Mouse (Mus musculus) midbrain, embryonic 15.5 days (tissue): ENCODE measurements around the gene Trdmt1. TPM values are rescaled to one million over a fixed set of nuclear protein-coding genes. Genes with fewer than 3 reads are reported as not detected.

ENCODE experiments used
- ATAC-seq: fragments of 200-750 bp; cut with Nextera tagmentation; replicated peaks from 2 replicates; pipeline ENCODE4 v1.8.0; 2017; ENCODE audit warnings: moderate TSS enrichment
- H3K27ac ChIP-seq: fragments of 300-500 bp; sonication (generic); 2 replicates; pipeline ENCODE4 v1.5.1; 2015; ENCODE audit warnings: mild to moderate bottlenecking, inconsistent platforms
- H3K27me3 ChIP-seq: fragments of 300-500 bp; sonication (generic); replicated peaks from 2 replicates; pipeline ENCODE4 v1.6.1; 2015; ENCODE audit warnings: inconsistent platforms
- H3K36me3 ChIP-seq: fragments of 300-500 bp; sonication (generic); replicated peaks from 2 replicates; pipeline ENCODE4 v1.6.1; 2015; ENCODE audit warnings: inconsistent platforms
- H3K4me1 ChIP-seq: fragments of 300-500 bp; sonication (generic); 2 replicates; pipeline ENCODE4 v1.6.1; 2015; ENCODE audit warnings: inconsistent platforms
- H3K4me2 ChIP-seq: fragments of 300-500 bp; sonication (generic); 2 replicates; pipeline ENCODE4 v1.6.1; 2015; ENCODE audit warnings: inconsistent platforms, mild to moderate bottlenecking, moderate library complexity
- H3K4me3 ChIP-seq: fragments of 300-500 bp; sonication (generic); 2 replicates; pipeline ENCODE4 v1.5.1; 2015; ENCODE audit warnings: mild to moderate bottlenecking, inconsistent platforms
- H3K9ac ChIP-seq: fragments of 300-500 bp; sonication (generic); 2 replicates; pipeline ENCODE4 v1.6.1; 2015; ENCODE audit warnings: mild to moderate bottlenecking, inconsistent platforms
- H3K9me3 ChIP-seq: fragments of 300-500 bp; sonication (generic); 2 replicates; pipeline ENCODE4 v1.6.1; 2016; ENCODE audit warnings: inconsistent platforms
- WGBS: fragments of 180-500 bp; shearing (Covaris S2); methylation state at CpG from one replicate; pipeline ENCODE4 v1.1.7; 2015; ENCODE audit warnings: mixed read lengths; 5-methylcytosine and 5-hydroxymethylcytosine counted together
- polyA plus RNA-seq: library from polyadenylated mRNA; unstranded; fragments of >200 nt; fragmentation: Nextera tagmentation; extraction: Ambion mirVana; gene quantifications from 2 replicates; pipeline ENCODE4 v1.2.1, GENCODE M21; 2015

The Trdmt1 gene
- polyA plus RNA-seq, 1 experiment from 2014 or later: 6.3 TPM

DNA sequence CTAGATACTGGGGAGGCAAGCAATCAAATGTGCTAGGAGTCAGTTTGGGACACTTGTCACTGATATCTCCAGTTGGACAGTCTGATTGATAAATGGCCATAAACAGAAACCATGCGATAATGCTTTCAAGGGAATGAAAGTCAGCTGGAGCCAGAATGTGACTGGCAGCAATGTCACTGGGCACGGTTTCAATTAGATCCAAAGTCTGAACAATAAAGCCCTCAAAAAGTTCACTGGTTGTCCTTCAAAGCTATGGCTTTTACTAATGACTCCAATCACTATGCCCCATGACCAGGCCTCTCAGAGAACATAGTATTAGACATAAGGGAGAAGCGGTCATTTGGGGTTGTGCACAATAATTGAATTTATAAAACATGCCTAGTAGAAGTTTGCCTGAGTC is 59.9 kb downstream of the Trdmt1 start:
- H3K27me3 ChIP-seq: no peaks in the 10 kb centered on the region
- ATAC-seq: no peak
- H3K9ac ChIP-seq: no peak overlapping the region
- H3K4me3 ChIP-seq: no peak overlapping the region
- no peak overlapping the region for H3K27ac ChIP-seq
- H3K36me3 ChIP-seq: no peaks in the 10 kb centered on the region
- no peak overlapping the region for H3K4me2 ChIP-seq
- no peaks in the 10 kb centered on the region for H3K4me1 ChIP-seq
- no peaks in the 10 kb centered on the region for H3K9me3 ChIP-seq
- 91% methylated on average over 3 of the region's 3 CpGs for WGBS

DNA sequence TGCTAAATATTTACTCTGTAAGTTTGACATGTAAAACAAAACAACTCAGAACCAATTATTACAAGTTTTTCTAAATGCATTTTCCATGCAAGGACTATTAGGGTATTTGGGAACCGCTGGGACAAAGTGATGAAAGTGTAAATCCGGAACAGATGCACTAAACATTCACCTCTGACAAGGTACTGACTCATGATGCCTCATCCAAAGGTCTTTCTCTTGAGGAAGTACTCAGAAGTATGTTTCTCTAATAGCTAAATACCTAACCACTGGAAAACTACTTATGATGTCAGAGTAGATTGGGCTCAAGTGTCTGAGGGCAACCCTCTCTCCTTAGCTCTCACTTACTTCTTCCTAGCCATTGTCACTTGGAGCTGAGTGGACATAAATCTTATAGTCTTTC is 63.7 kb downstream of the Trdmt1 start:
- no peak overlapping the region for H3K9ac ChIP-seq

DNA sequence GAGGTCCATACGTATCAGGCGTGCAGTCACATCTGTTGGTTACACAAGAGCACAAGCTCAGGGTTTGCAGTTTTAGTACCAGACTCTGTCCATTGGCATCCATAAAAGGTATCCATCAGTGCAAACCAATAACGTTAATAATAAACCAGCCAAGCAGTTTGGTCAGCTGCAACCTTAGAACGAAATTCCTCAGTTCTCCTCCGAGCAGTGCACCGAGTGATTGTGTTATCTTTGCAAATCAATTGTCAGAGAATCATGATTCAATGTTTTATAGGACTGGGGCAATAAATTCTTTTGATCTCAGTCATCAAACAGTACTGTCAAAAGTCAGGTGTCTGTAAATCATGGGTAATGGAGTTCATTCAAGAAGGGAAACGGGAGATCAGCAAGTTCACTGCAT is 65.3 kb downstream of the Trdmt1 start:
- Histone ChIP-seq H3K9ac (no peak overlapping the region), H3K4me3 (no peak overlapping the region), H3K9me3 (no peaks in the 10 kb centered on the region), H3K27ac (no peak overlapping the region), H3K4me1 (no peaks in the 10 kb centered on the region), H3K36me3 (no peaks in the 10 kb centered on the region), H3K4me2 (no peak overlapping the region), H3K27me3 (no peaks in the 10 kb centered on the region)
- 92% methylated on average over 7 of the region's 7 CpGs for WGBS
- no peak for ATAC-seq

More for the DNA sequence above, 63.7 kb downstream of the Trdmt1 start:
- no peak overlapping the region for H3K27ac ChIP-seq
- H3K36me3 ChIP-seq: no peaks in the 10 kb centered on the region
- H3K4me3 ChIP-seq: no peak overlapping the region
- no peak for ATAC-seq
- H3K27me3 ChIP-seq: no peaks in the 10 kb centered on the region
- 90% methylated on average over 2 of the region's 2 CpGs for WGBS
- H3K9me3 ChIP-seq: no peaks in the 10 kb centered on the region
- no peak overlapping the region for H3K4me2 ChIP-seq
- H3K4me1 ChIP-seq: no peaks in the 10 kb centered on the region

DNA sequence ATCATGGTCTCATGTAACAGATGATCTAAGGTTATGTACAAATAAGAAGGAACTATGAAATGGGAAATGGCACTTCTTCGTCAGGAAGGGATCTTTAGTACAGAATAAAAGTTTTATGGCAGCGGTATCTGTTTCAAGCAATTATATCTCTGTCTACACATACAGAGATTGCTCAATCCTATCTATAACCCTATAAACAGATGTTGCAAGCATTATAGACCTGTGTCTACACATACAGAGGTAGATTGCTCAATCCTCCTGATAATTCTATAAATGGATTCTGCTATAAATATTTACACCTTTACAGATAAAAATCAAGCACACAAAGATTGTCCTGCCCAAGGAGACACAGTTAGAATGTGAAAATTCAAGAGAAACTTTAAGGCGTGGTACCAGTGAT is 74.4 kb downstream of the Trdmt1 start:
- no peak for ATAC-seq
- H3K36me3 ChIP-seq: no peaks in the 10 kb centered on the region
- H3K4me3 ChIP-seq: no peak overlapping the region
- H3K9ac ChIP-seq: no peak overlapping the region
- 94% methylated on average over 3 of the region's 3 CpGs for WGBS
- no peaks in the 10 kb centered on the region for H3K27me3 ChIP-seq
- no peaks in the 10 kb centered on the region for H3K4me1 ChIP-seq
- H3K9me3 ChIP-seq: no peaks in the 10 kb centered on the region
- H3K27ac ChIP-seq: no peak overlapping the region
- no peak overlapping the region for H3K4me2 ChIP-seq

DNA sequence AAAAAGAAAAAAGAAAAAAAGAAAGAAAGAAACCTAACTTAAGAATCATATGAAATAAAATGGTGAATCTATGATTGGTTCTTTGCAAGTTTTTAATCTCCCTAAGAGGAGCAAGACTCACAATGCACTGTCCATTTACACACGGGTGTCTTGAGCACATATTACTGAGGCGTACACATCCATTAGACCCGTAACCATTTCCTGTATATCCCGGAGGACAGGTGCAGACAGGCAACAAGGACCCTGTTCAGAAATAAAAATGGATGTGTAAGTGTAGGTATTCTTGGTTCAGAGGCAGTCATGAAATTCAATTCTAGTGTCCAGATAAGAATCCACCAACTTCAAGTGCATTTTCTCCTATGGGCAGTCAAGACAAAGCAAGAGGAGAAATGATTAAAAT is 74.8 kb downstream of the Trdmt1 start:
- no peak overlapping the region for H3K9ac ChIP-seq
- no peaks in the 10 kb centered on the region for H3K36me3 ChIP-seq
- H3K9me3 ChIP-seq: no peaks in the 10 kb centered on the region
- no peak overlapping the region for H3K27ac ChIP-seq
- no peak overlapping the region for H3K4me3 ChIP-seq
- no peaks in the 10 kb centered on the region for H3K27me3 ChIP-seq
- no peak for ATAC-seq
- WGBS: 89% methylated on average over 4 of the region's 4 CpGs
- no peak overlapping the region for H3K4me2 ChIP-seq
- no peaks in the 10 kb centered on the region for H3K4me1 ChIP-seq

DNA sequence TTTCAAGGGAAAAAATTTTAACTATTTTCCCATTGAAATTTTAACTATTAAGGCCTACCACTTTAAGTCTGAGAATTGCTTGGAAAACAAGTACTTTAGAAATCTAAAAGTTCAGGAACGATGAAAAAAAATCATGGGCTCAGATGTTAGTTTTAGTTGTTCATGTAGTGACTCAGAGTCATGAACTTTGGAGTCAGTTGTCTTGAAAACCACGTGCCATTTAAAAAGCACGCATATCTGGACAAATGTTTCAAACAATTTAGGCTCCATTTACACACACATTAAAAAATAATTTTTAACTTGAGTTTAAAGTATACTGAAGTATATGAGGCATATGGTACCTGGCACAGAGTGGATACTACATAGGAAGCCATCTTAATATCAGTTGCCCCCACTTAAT is 77.8 kb downstream of the Trdmt1 start:
- Histone ChIP-seq H3K9me3 (no peaks in the 10 kb centered on the region), H3K4me3 (no peak overlapping the region), H3K27ac (no peak overlapping the region), H3K4me1 (no peaks in the 10 kb centered on the region), H3K27me3 (no peaks in the 10 kb centered on the region), H3K36me3 (no peaks in the 10 kb centered on the region), H3K9ac (no peak overlapping the region), H3K4me2 (no peak overlapping the region)
- ATAC-seq: no peak
- WGBS: 92% methylated on average over 3 of the region's 3 CpGs

Other genes starting within 250 kb of the Trdmt1 start
- 0.77 TPM in 2 replicates for gene Cubn, start 52.9 kb downstream of the Trdmt1 start, polyA plus RNA-seq
- 395 and 414 TPM in 2 replicates for gene Vim, start 29.3 kb upstream of the Trdmt1 start, polyA plus RNA-seq
- 1.1 TPM in 2 replicates for gene St8sia6, start 249.4 kb upstream of the Trdmt1 start, polyA plus RNA-seq